Mouse (Mus musculus): ENCODE results near the gene Jdp2.

Gene Jdp2

GRCm38 (mm10) chr12:85598611-85599477, at the start of gene Jdp2:
Jdp2 (plus strand) TSS chr12:85599027.
- no peak for DNase-seq (ENCODE audit: low read depth, low spot score)

GRCm38 (mm10) chr12:85549661-85550060, 49.2 kb upstream of the Jdp2 start:
- DNase-seq (ENCODE audit: low read depth, low spot score): no peak

GRCm38 (mm10) chr12:85550435-85550834, 48.4 kb upstream of the Jdp2 start:
- DNase-seq (ENCODE audit: low read depth, low spot score): no peak

- no peak for DNase-seq (ENCODE audit: low read depth, low spot score)
Observed at GRCm38 (mm10) chr12:85559299-85559698, 39.5 kb upstream of the Jdp2 start.

- DNase-seq (ENCODE audit: low read depth, low spot score): no peak
Observed at GRCm38 (mm10) chr12:85565441-85565840, 33.4 kb upstream of the Jdp2 start.

- DNase-seq (ENCODE audit: low read depth, low spot score): no peak
Observed at GRCm38 (mm10) chr12:85568298-85568697, 30.5 kb upstream of the Jdp2 start.

- DNase-seq (ENCODE audit: low read depth, low spot score): no peak
Observed at GRCm38 (mm10) chr12:85569393-85570157, 29.3 kb upstream of the Jdp2 start.

- no peak for DNase-seq (ENCODE audit: low read depth, low spot score)
Observed at GRCm38 (mm10) chr12:85570158-85570540, 28.7 kb upstream of the Jdp2 start.

- no peak for DNase-seq (ENCODE audit: low read depth, low spot score)
Observed at GRCm38 (mm10) chr12:85571312-85571711, 27.5 kb upstream of the Jdp2 start.

GRCm38 (mm10) chr12:85572047-85572475, 26.8 kb upstream of the Jdp2 start:
- peak; percentile 48 for DNase-seq (ENCODE audit: low read depth, low spot score)

GRCm38 (mm10) chr12:85574806-85575495, 23.9 kb upstream of the Jdp2 start:
- no peak for DNase-seq (ENCODE audit: low read depth, low spot score)

GRCm38 (mm10) chr12:85575496-85575840, 23.4 kb upstream of the Jdp2 start:
- DNase-seq (ENCODE audit: low read depth, low spot score): no peak

GRCm38 (mm10) chr12:85581261-85582066, 17.4 kb upstream of the Jdp2 start:
- DNase-seq (ENCODE audit: low read depth, low spot score): no peak

- DNase-seq (ENCODE audit: low read depth, low spot score): no peak
Observed at GRCm38 (mm10) chr12:85582067-85582316, 16.8 kb upstream of the Jdp2 start.

- no peak for DNase-seq (ENCODE audit: low read depth, low spot score)
Observed at GRCm38 (mm10) chr12:85585761-85586258, 13.0 kb upstream of the Jdp2 start.

- DNase-seq (ENCODE audit: low read depth, low spot score): no peak
Observed at GRCm38 (mm10) chr12:85589870-85590382, 8.9 kb upstream of the Jdp2 start.

- no peak for DNase-seq (ENCODE audit: low read depth, low spot score)
Observed at GRCm38 (mm10) chr12:85592943-85593342, 5.9 kb upstream of the Jdp2 start.

- DNase-seq (ENCODE audit: low read depth, low spot score): no peak
Observed at GRCm38 (mm10) chr12:85594390-85594789, 4.4 kb upstream of the Jdp2 start.

GRCm38 (mm10) chr12:85598053-85598452, 774 bp upstream of the Jdp2 start:
- no peak for DNase-seq (ENCODE audit: low read depth, low spot score)

GRCm38 (mm10) chr12:85599478-85600152, 788 bp downstream of the Jdp2 start:
- DNase-seq (ENCODE audit: low read depth, low spot score): no peak

GRCm38 (mm10) chr12:85600637-85601036, 1.8 kb downstream of the Jdp2 start:
- DNase-seq (ENCODE audit: low read depth, low spot score): no peak
